Mouse (Mus musculus) heart, postnatal 0 days (tissue): ENCODE measurements around the gene Shisa5.

Experiments
- CTCF ChIP-seq: IDR thresholded peaks from 2 replicates; pipeline ENCODE4 v1.5.1; 2016; ENCODE audit warnings: antibody characterized with exemption, control low read depth, low read depth
- EP300 ChIP-seq: IDR thresholded peaks from 2 replicates; pipeline ENCODE4 v1.6.1; 2016; ENCODE audit warnings: antibody characterized with exemption, low read depth

GRCm38 (mm10) chr9:109007025-109007780, 31.2 kb upstream of the Shisa5 start:
- no peak for TF ChIP-seq CTCF
- no peak for TF ChIP-seq EP300
